Mouse (Mus musculus) liver, adult 2 months (tissue): ENCODE results near the gene Xrcc3. TPM values are rescaled to one million over a fixed set of nuclear protein-coding genes. Genes with fewer than 3 reads are reported as not detected.

Experiments used
- DNase-seq: peaks from one replicate; pipeline ENCODE4 v3.0.0-alpha.2; 2011; ENCODE audit warnings: low read depth, low spot score; ENCODE audit errors: extremely low read depth
- H3K27ac ChIP-seq: fragments of 200-500 bp; replicated peaks from 2 replicates; pipeline ENCODE4 v1.5.1; 2012; ENCODE audit warnings: low read depth, mild to moderate bottlenecking, control low read depth, inconsistent platforms, low read length; ENCODE audit not compliant: insufficient read depth
- H3K27me3 ChIP-seq: fragments of 200-500 bp; 2 replicates; pipeline ENCODE4 v1.6.1; 2012; ENCODE audit warnings: mild to moderate bottlenecking, moderate library complexity, low read length, inconsistent platforms; ENCODE audit not compliant: control insufficient read depth, insufficient read depth
- H3K36me3 ChIP-seq: fragments of 200-500 bp; 2 replicates; pipeline ENCODE4 v1.6.1; 2012; ENCODE audit warnings: low read length, inconsistent platforms; ENCODE audit not compliant: control insufficient read depth, insufficient read depth
- H3K4me1 ChIP-seq: fragments of 200-500 bp; 2 replicates; pipeline ENCODE4 v1.6.1; 2011; ENCODE audit warnings: low read length; ENCODE audit not compliant: control insufficient read depth, insufficient read depth
- H3K4me3 ChIP-seq: fragments of 200-500 bp; 2 replicates; pipeline ENCODE4 v1.5.1; 2011; ENCODE audit warnings: low read depth, mild to moderate bottlenecking, control low read depth, low read length, moderate library complexity; ENCODE audit not compliant: insufficient read depth
- H3K79me2 ChIP-seq: fragments of 200-500 bp; 2 replicates; pipeline ENCODE4 v1.6.1; 2012; ENCODE audit warnings: inconsistent platforms, mild to moderate bottlenecking, low read length, moderate library complexity; ENCODE audit not compliant: control insufficient read depth, insufficient read depth
- H3K9ac ChIP-seq: fragments of 200-500 bp; 2 replicates; pipeline ENCODE4 v1.6.1; 2012; ENCODE audit warnings: low read depth, mild to moderate bottlenecking, control low read depth, inconsistent platforms, low read length
- CTCF ChIP-seq: fragments of 200-500 bp; IDR thresholded peaks from 2 replicates; pipeline ENCODE4 v1.5.1; 2011; ENCODE audit warnings: low read depth, low read length, control low read depth
- POLR2A ChIP-seq: fragments of 200-500 bp; IDR thresholded peaks from 2 replicates; pipeline ENCODE4 v1.6.1; 2011; ENCODE audit warnings: low read length, control low read depth; ENCODE audit not compliant: insufficient read depth; ENCODE audit errors: extremely low read depth
- WGBS: fragments of 180-500 bp; shearing (Covaris S2); methylation state at CpG from one replicate; pipeline ENCODE4 v1.1.7; 2018; 5-methylcytosine and 5-hydroxymethylcytosine counted together
- polyA plus RNA-seq: library from polyadenylated mRNA; depleted of rRNA; stranded (reverse); fragments of >200 nt; gene quantifications from 2 replicates; pipeline ENCODE4 v1.2.3, GENCODE M21; 2012
- total RNA-seq: library from RNA; depleted of rRNA; stranded (reverse); fragments of >200 nt; gene quantifications from 2 replicates; pipeline ENCODE4 v1.2.3, GENCODE M21; 2014

Xrcc3 gene
- total and polyA plus RNA-seq, 2 experiments: 1.1 to 4.4 TPM

- 13% methylated on average over 19 of the region's 19 CpGs for WGBS
- H3K4me3 ChIP-seq: peak overlapping the region; percentile 86
- peaks cover 14% of the 10 kb centered on the region for H3K79me2 ChIP-seq
- no peak for TF ChIP-seq POLR2A
- H3K27me3 ChIP-seq: no peaks in the 10 kb centered on the region
- peaks cover 38% of the 10 kb centered on the region for H3K4me1 ChIP-seq
- DNase-seq: peak; percentile 88
- H3K27ac ChIP-seq: peak overlapping the region; percentile 95
- H3K9ac ChIP-seq: peak overlapping the region; percentile 20
- H3K36me3 ChIP-seq: no peaks in the 10 kb centered on the region
Measured at GRCm38 (mm10) chr12:111814769-111815762, 1.4 kb upstream of the Xrcc3 start.

- DNase-seq: peak; percentile 83
- Histone ChIP-seq H3K4me1 (peaks cover 30% of the 10 kb centered on the region), H3K9ac (peak overlapping the region; percentile 46), H3K4me3 (peak overlapping the region; percentile 65), H3K27ac (peak overlapping the region; percentile 22), H3K27me3 (no peaks in the 10 kb centered on the region), H3K79me2 (peaks cover 5% of the 10 kb centered on the region; the same call in 1 of the 2 replicates), H3K36me3 (no peaks in the 10 kb centered on the region)
- TF ChIP-seq CTCF (no peak), POLR2A (no peak)
- 2% methylated on average over 27 of the region's 27 CpGs for WGBS
Measured at GRCm38 (mm10) chr12:111813111-111813765, 435 bp downstream of the Xrcc3 start.

GRCm38 (mm10) chr12:111812611-111813010 lies 1.1 kb downstream of the Xrcc3 start:
- Histone ChIP-seq H3K27ac (no peak overlapping the region), H3K4me3 (no peak overlapping the region), H3K27me3 (no peaks in the 10 kb centered on the region), H3K9ac (no peak overlapping the region), H3K79me2 (peaks cover 2% of the 10 kb centered on the region; the same call in 1 of the 2 replicates), H3K4me1 (peaks cover 27% of the 10 kb centered on the region), H3K36me3 (no peaks in the 10 kb centered on the region)
- DNase-seq: no peak
- WGBS: 72% methylated on average over 12 of the region's 12 CpGs
- no peak for TF ChIP-seq POLR2A
- no peak for TF ChIP-seq CTCF

- no peaks in the 10 kb centered on the region for H3K27me3 ChIP-seq
- no peak overlapping the region for H3K9ac ChIP-seq
- no peaks in the 10 kb centered on the region for H3K36me3 ChIP-seq
- WGBS: 92% methylated on average over 13 of the region's 13 CpGs
- H3K4me1 ChIP-seq: peaks cover 25% of the 10 kb centered on the region
- TF ChIP-seq CTCF (no peak), POLR2A (no peak)
- no peak overlapping the region for H3K4me3 ChIP-seq
- DNase-seq: no peak
- H3K27ac ChIP-seq: no peak overlapping the region
- H3K79me2 ChIP-seq: no peaks in the 10 kb centered on the region
Measured at GRCm38 (mm10) chr12:111812075-111812474, 1.6 kb downstream of the Xrcc3 start.

DNA sequence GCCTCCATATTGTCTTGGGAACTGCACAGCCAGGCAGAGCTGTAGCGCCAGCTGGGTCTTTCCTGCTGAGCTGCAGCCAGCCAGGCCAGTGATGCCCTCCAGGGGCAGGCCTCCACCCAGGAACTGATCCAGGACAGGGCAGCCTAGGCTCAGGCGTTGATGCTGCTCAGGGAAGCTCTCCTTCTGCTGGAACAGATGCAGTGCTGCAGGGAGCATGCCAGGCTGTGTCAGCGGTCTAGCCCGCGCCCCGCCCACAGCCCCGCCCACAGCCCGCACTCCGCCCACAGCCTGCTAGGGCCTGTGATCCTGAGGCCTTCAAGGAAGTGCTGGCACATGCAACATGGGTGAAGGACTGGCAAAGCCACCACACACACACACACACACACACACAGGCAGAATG lies 3.9 kb downstream of the Xrcc3 start:
- Histone ChIP-seq H3K4me3 (no peak overlapping the region), H3K9ac (no peak overlapping the region), H3K27ac (no peak overlapping the region), H3K4me1 (peaks cover 8% of the 10 kb centered on the region), H3K36me3 (no peaks in the 10 kb centered on the region), H3K27me3 (no peaks in the 10 kb centered on the region), H3K79me2 (no peaks in the 10 kb centered on the region)
- peak; percentile 67 for DNase-seq
- WGBS: 10% methylated on average over 7 of the region's 9 CpGs
- no peak for TF ChIP-seq POLR2A
- peak; percentile 50 for TF ChIP-seq CTCF

GRCm38 (mm10) chr12:111808775-111809174 lies 4.9 kb downstream of the Xrcc3 start:
- Histone ChIP-seq H3K4me3 (no peak overlapping the region), H3K27me3 (no peaks in the 10 kb centered on the region), H3K9ac (no peak overlapping the region), H3K36me3 (no peaks in the 10 kb centered on the region), H3K79me2 (no peaks in the 10 kb centered on the region), H3K4me1 (peaks cover 8% of the 10 kb centered on the region), H3K27ac (no peak overlapping the region)
- DNase-seq: no peak
- 86% methylated on average over 6 of the region's 6 CpGs for WGBS
- TF ChIP-seq CTCF (no peak), POLR2A (no peak)
